Mouse (Mus musculus): ENCODE measurements around the gene Pnkp. TPM values are rescaled to one million over a fixed set of nuclear protein-coding genes. Genes with fewer than 3 reads are reported as not detected.

The Pnkp gene
- polyA plus RNA-seq, 2 experiments, result 14.3 to 15.6 TPM

DNA sequence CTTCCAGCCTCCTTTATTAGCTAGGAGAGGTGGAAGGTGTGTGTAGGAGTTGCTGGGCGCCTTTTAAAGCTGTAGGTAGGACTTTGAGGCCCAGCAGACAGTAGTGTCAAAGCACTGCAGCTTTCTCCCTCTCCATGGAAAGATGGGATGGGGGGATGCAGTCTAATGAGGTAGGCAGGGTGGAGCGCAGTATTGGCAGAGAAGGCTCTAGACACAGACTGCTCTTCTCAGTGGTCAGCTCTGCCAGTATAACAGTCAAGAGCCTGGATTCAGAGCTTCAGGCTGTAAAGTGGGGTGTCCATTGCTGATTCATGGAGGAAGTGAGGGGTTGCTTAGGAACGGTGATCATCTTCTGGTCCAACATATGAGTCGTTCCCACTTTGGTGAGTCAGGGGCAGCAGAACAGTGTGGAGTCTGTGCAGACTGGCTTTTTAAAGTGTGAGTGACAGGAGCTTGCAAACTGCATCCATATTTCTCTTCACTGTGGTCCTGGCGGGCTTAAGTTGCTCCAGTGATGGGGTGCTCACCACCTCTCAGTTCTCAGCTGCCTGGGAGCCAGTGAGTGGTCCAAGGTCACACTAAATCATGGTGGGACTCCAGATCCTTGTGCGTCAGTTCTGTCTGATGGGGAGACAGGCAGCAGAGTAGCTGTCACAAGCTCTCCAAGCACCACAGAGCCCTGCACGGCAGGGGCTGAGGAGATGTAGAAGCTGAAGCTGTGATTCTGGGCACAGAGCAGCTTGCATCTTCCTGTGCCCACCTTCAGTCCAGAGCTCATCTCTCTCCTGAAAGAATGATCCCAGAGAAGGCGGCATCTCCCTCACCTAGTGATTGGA is 5.9 kb upstream of the Pnkp start:
- peak overlapping the region; percentile 30 for H3K27ac ChIP-seq
- WGBS (ENCODE audit: insufficient replicate concordance), result 57% methylated on average over 8 of the region's 8 CpGs
- peak overlapping the region; percentile 80 for H3K9ac ChIP-seq (replicated peaks)
- H3K4me3 ChIP-seq (ENCODE audit: insufficient read depth in 1 of 2, low read depth in 2 of 2, low read length in 2 of 2), result peak overlapping the region; percentile 80 to 90
- TF ChIP-seq CTCF (IDR thresholded peaks at IDR 0.05; ENCODE audit: low read depth), result no peak
- no peak for TF ChIP-seq EP300 (IDR thresholded peaks at IDR 0.05; ENCODE audit: low read depth)
- no peak for DNase-seq (ENCODE audit: low read depth in 3 of 3, low spot score in 3 of 3)
- no peaks in the 10 kb centered on the region for H3K9me3 ChIP-seq (ENCODE audit: control insufficient read depth, low read length)
- no peak for ATAC-seq (ENCODE audit: insufficient read depth)
- peak overlapping the region; percentile 97 for H3K4me2 ChIP-seq (ENCODE audit: low read depth)
- H3K4me1 ChIP-seq (replicated peaks; ENCODE audit: control insufficient read depth in 2 of 2, insufficient read depth in 2 of 2, low read length in 1 of 2), result peaks cover 32% of the 10 kb centered on the region in 2 experiments
- peaks cover 2% of the 10 kb centered on the region; the same call in 1 of the 2 replicates for H3K36me3 ChIP-seq (replicated peaks; ENCODE audit: control insufficient read depth, insufficient read depth, low read depth)
- H3K27me3 ChIP-seq (ENCODE audit: control insufficient read depth, insufficient read depth, low read length), result no peaks in the 10 kb centered on the region

DNA sequence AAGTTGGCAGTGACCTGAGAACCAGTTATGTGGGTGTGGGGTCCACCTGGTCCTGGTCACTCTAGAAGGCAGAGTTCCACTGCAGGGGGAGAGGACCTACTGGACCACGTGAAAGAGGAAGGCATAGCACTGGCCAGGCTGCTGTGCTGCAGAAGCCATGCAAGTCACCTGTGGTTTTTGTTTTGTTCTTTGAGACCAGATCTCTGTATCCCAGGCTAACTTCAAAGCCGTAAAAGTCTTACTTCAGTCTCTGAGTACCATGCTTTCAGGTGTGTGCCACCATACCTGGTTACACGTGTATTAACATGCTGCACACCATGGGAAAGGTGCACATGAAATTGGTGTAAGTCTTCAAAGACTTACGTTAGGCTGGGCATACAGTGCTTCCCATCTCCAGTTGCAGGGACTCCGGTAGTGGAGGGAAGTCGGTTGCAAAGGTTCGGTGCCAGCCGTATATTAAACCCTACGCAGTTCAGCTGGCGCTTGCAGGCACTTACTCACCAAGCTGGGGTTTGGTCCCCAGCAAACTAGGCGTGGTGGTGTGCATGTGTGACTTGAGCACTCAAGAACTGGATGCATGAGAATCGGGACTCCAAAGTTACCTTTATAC is 5.2 kb upstream of the Pnkp start:
- ATAC-seq (ENCODE audit: insufficient read depth) (no peak), DNase-seq (ENCODE audit: low read depth in 3 of 3, low spot score in 3 of 3) (no peak)
- Histone ChIP-seq H3K9ac (replicated peaks) (no peak overlapping the region), H3K27ac (no peak overlapping the region), H3K9me3 (ENCODE audit: control insufficient read depth, low read length) (no peaks in the 10 kb centered on the region), H3K36me3 (replicated peaks; ENCODE audit: control insufficient read depth, insufficient read depth, low read depth) (no peaks in the 10 kb centered on the region; the same call in 1 of the 2 replicates), H3K4me3 (ENCODE audit: insufficient read depth in 1 of 2, low read depth in 2 of 2, low read length in 2 of 2) (no peak overlapping the region; a peak in 1 of 4 replicates), H3K4me1 (replicated peaks; ENCODE audit: control insufficient read depth in 2 of 2, insufficient read depth in 2 of 2, low read length in 1 of 2) (peaks cover 38 to 39% of the 10 kb centered on the region in 2 experiments), H3K27me3 (ENCODE audit: control insufficient read depth, insufficient read depth, low read length) (no peaks in the 10 kb centered on the region), H3K4me2 (ENCODE audit: low read depth) (peak overlapping the region; percentile 97)
- TF ChIP-seq CTCF (IDR thresholded peaks at IDR 0.05; ENCODE audit: low read depth), result no peak
- no peak for TF ChIP-seq EP300 (IDR thresholded peaks at IDR 0.05; ENCODE audit: low read depth)
- 81% methylated on average over 12 of the region's 12 CpGs for WGBS (ENCODE audit: insufficient replicate concordance)

DNA sequence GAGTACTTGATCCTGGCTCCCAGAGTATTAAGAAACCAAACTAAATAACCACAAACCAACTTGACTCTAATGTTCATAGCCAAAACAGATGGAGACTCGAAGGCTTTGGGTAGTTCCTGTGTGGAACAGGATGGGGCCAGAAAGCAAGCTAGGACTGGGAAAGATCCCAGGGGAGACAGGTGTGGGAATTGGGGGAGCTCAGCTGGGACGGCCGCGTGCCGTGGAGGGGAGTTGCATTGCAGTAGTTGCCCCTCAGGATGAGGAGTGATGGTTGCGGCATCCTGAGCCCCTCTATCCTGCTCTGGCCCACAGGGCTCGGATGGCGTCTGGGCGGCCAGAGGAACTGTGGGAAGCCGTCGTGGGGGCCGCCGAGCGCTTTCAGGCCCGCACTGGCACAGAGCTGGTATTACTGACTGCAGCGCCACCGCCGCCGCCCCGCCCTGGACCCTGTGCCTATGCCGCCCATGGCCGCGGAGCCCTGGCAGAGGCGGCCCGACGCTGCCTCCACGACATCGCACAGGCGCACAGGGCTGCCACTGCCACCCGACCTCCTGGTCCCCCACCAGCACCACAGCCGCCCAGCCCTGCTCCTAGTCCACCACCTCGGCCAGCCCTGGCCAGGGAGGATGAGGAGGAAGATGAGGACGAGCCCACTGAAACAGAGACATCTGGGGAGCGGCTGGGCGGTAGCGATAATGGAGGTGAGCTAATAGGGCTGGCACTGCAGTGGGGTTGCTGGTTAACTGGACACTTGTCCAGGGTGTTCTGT is 4.5 kb upstream of the Pnkp start:
- H3K9ac ChIP-seq (replicated peaks), result no peak overlapping the region

DNA sequence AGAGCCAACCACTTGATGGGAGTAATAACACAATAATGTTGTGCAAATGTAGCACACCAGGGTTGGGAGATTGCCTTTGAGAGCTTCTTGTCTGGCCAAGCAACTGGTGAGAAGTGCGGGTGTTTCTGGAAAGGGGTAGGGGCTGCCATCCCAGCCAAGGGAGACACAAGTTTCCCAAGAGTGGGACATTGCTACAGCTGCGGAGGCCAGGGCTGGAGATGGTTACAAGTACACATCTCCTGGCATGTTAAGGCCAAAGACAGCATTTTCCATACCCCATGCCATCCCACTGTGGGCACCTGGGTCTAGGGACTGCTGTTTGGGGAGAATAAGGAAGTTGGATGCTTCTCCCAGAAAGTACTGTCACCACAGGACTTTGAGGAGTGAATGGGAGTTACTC is 3.9 kb upstream of the Pnkp start:
- no peak for DNase-seq (ENCODE audit: low read depth in 3 of 3, low spot score in 3 of 3)
- Histone ChIP-seq H3K27ac (no peak overlapping the region), H3K9me3 (ENCODE audit: control insufficient read depth, low read length) (no peaks in the 10 kb centered on the region), H3K9ac (replicated peaks) (no peak overlapping the region; the same call in 1 of the 2 replicates), H3K4me1 (replicated peaks; ENCODE audit: control insufficient read depth in 2 of 2, insufficient read depth in 2 of 2, low read length in 1 of 2) (peaks cover 33 to 37% of the 10 kb centered on the region in 2 experiments), H3K4me3 (ENCODE audit: insufficient read depth in 1 of 2, low read depth in 2 of 2, low read length in 2 of 2) (no peak overlapping the region), H3K4me2 (ENCODE audit: low read depth) (peak overlapping the region; percentile 83), H3K36me3 (replicated peaks; ENCODE audit: control insufficient read depth, insufficient read depth, low read depth) (no peaks in the 10 kb centered on the region), H3K27me3 (ENCODE audit: control insufficient read depth, insufficient read depth, low read length) (no peaks in the 10 kb centered on the region)
- WGBS (ENCODE audit: insufficient replicate concordance), result 85% methylated on average over 2 of the region's 2 CpGs
- ATAC-seq (ENCODE audit: insufficient read depth), result no peak
- TF ChIP-seq EP300 (IDR thresholded peaks at IDR 0.05; ENCODE audit: low read depth) (no peak), CTCF (IDR thresholded peaks at IDR 0.05; ENCODE audit: low read depth) (no peak)

More for the DNA sequence above, 4.5 kb upstream of the Pnkp start:
- no peaks in the 10 kb centered on the region for H3K9me3 ChIP-seq (ENCODE audit: control insufficient read depth, low read length)
- no peaks in the 10 kb centered on the region for H3K27me3 ChIP-seq (ENCODE audit: control insufficient read depth, insufficient read depth, low read length)
- TF ChIP-seq EP300 (IDR thresholded peaks at IDR 0.05; ENCODE audit: low read depth) (no peak), CTCF (IDR thresholded peaks at IDR 0.05; ENCODE audit: low read depth) (no peak)
- no peak overlapping the region for H3K4me2 ChIP-seq (ENCODE audit: low read depth)
- WGBS (ENCODE audit: insufficient replicate concordance), result 84% methylated on average over 36 of the region's 36 CpGs
- H3K4me3 ChIP-seq (ENCODE audit: insufficient read depth in 1 of 2, low read depth in 2 of 2, low read length in 2 of 2), result no peak overlapping the region
- no peak for ATAC-seq (ENCODE audit: insufficient read depth)
- no peaks in the 10 kb centered on the region for H3K36me3 ChIP-seq (replicated peaks; ENCODE audit: control insufficient read depth, insufficient read depth, low read depth)
- H3K27ac ChIP-seq, result no peak overlapping the region
- H3K4me1 ChIP-seq (replicated peaks; ENCODE audit: control insufficient read depth in 2 of 2, insufficient read depth in 2 of 2, low read length in 1 of 2), result peaks cover 38 to 39% of the 10 kb centered on the region in 2 experiments
- no peak for DNase-seq (ENCODE audit: low read depth in 3 of 3, low spot score in 3 of 3)

Data from liver, embryonic 14.5 days (tissue).